Mouse (Mus musculus) E14TG2a.4 (cell line): ENCODE data around the gene Upp2.

ENCODE experiments used
- CTCF ChIP-seq: conservative IDR thresholded peaks from 2 replicates; pipeline ENCODE4 v1.5.1; 2014; ENCODE audit warnings: low read length
- NANOG ChIP-seq: IDR thresholded peaks from 2 replicates; pipeline ENCODE4 v1.6.1; 2014; ENCODE audit warnings: borderline replicate concordance, low read length, mixed read lengths

DNA sequence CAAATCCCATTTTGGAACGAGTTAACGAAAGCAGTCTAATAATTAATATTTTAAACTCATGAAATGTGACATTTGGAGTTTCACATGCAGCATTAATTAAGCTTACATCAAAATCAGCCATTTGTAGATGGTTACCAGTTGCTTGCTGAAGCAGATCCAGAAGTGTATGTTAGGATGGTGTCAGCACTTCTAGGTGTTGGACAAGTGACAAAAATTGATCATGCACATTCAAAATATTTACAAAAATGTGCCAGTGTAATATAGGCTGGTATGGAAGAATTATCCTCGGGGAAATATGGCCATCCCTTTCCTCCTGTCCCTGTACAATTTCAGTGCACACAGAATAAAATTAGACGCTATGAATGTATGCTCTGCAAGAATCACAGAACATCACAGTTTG, 223.3 kb downstream of the Upp2 start:
- no peak for TF ChIP-seq CTCF
- no peak for TF ChIP-seq NANOG
